Mouse (Mus musculus): ENCODE results near the gene Acat1. TPM values are rescaled to one million over a fixed set of nuclear protein-coding genes. Genes with fewer than 3 reads are reported as not detected.

Acat1 gene
- polyA plus RNA-seq, 1 experiment from 2014 or later: 104 TPM

DNA sequence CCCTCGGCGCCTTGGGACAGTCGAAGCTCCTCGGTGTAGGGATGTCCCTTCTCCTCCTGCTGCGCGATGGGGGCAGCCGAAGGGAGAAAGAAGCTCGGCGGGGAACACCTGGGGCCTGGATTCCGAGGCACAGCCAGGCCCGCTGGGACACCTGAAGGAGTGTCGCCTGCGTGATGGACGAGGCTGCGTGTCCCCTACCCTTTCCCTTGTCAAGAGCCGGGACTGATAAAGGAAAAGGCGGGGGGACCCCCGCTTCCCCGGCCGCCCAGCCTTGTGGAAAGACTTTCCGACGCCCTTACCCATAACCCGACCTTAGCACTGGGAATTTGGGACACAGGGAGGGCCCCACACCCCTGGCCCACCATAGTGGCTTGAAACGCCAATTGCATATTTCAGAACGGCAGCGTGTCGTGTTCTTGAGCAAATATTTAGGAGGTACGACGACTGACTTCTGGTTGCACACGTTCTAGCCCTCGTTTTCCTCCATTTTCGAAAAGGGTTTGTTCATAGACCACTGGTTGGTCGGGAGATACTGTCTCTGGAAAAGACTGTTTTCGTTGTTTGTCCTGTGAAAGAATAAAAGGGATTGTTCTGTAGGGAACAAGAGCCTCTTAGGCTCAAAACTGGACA is 72.7 kb downstream of the Acat1 start:
- ATAC-seq (ENCODE audit: low FRiP score, low TSS enrichment): no peak
- Histone ChIP-seq H3K27ac (ENCODE audit: low read depth, low read length) (peak overlapping the region; percentile 93), H3K9me3 (ENCODE audit: control insufficient read depth, low read length) (no peaks in the 10 kb centered on the region), H3K36me3 (ENCODE audit: control insufficient read depth, insufficient read depth, low read length) (no peaks in the 10 kb centered on the region; the same call in 1 of the 2 replicates), H3K27me3 (ENCODE audit: control insufficient read depth, insufficient read depth, low read length) (no peaks in the 10 kb centered on the region), H3K4me1 (ENCODE audit: control insufficient read depth, insufficient read depth, low read length) (peaks cover 5% of the 10 kb centered on the region), H3K4me3 (ENCODE audit: low read length) (peak overlapping the region; percentile 77), H3K4me2 (replicated peaks; ENCODE audit: low read depth, low read length) (peak overlapping the region; percentile 41), H3K9ac (ENCODE audit: low read depth, low read length) (peak overlapping the region; percentile 87)
- under 1% methylated on average over 32 of the region's 34 CpGs for WGBS

DNA sequence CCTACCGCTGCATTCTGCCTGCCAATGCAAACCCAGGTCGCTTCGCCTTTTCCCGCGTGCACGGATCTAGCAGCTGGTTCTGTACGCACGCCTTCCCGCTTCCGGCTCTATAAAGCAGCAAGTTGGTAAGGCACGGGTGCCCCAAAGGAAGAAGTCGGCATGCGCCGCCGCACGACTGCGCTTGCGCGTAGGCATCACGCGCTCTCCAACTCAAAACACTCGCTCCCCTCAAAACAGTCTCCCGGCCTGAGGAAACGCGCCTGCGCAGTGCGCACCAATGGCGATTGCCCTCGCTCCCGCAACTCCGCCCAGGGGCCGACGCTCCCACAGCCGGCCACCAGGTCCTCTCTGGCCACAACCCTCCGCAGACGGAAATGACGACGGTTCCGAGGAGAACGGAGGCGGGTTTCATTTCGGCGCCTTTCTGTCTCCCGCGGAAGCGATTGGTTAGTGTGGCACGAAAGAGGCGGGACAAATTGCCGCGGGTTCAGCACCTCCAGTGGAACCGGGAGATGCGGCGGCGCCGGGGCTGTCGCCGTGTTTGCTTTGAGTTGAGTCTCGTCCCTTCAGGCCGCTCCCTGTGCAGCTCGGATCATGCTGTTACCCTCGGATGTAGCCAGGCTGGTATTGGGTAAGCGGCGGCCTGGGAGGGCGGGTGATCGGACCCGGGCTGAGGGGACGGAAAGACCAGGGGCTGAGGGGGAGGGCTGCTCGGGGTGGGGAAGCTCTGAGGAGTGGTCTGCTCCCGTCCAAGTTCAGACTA is 73.4 kb downstream of the Acat1 start, which contains the start of the genes Atm and Npat:
TSS of gene Atm (minus strand) at position 183 of the 763 bp plus-strand sequence.
TSS of gene Npat (plus strand) at position 490 of the 763 bp plus-strand sequence.
- H3K4me2 ChIP-seq (replicated peaks; ENCODE audit: low read depth, low read length): peak within 1 kb of the TSS; percentile 80
- WGBS: 0% methylated on average over 69 of the region's 69 CpGs
- H3K9ac ChIP-seq (ENCODE audit: low read depth, low read length): peak within 1 kb of the TSS; percentile 87
- H3K4me3 ChIP-seq (ENCODE audit: low read length): peak within 1 kb of the TSS; percentile 77
- peak within 1 kb of the TSS; percentile 93 for H3K27ac ChIP-seq (ENCODE audit: low read depth, low read length)
- H3K9me3 ChIP-seq (ENCODE audit: control insufficient read depth, low read length): no peaks in the 10 kb centered on the region
- peaks cover 5% of the 10 kb centered on the region for H3K4me1 ChIP-seq (ENCODE audit: control insufficient read depth, insufficient read depth, low read length)
- ATAC-seq (ENCODE audit: low FRiP score, low TSS enrichment): peak; percentile 99
- H3K27me3 ChIP-seq (ENCODE audit: control insufficient read depth, insufficient read depth, low read length): no peaks in the 10 kb centered on the region
- H3K36me3 ChIP-seq (ENCODE audit: control insufficient read depth, insufficient read depth, low read length): peaks cover 3% of the 10 kb centered on the region; the same call in 1 of the 2 replicates

DNA sequence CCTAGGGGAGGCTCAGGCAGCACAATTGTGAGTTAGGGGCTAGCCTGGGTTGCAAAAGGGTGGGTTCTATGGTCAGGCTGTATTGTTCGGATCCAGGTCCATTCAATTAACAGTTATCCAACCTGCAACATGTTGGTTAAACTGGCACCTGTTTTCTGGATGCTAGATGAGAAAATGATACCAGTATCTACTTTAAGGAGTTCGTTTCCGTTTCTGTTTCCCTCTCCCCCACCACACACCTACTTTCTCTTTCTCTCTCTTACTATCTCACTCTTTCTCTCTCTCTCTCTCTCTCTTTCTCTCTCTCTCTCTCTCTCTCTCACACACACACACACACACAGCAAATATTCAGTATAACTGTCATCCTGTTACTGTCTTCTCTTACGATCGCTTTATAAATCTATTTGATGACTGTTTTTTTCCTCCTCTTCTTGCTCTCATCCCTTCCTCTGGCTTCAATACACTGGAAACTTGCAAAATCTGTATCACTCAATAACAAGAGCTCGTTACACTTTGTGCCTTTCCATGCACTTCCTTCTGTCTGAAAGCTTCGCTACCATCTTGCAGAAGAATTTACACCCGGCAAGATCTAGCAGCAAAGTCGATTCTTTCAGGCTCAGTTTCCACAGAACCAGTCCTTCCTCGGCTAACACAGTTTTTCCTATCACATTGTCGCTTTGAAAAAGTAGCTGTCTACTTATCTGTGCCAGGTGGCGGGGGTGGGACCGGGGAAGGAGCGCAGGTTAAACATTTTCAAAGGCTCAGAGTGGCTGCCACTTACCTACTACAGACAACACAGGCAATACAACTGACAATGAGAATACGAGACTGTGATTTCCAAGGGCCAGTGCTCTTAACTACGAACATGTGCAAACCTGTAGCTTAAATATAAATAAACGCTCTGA is 74.5 kb downstream of the Acat1 start:
- 11% methylated on average over 17 of the region's 17 CpGs for WGBS
- no peak for ATAC-seq (ENCODE audit: low FRiP score, low TSS enrichment)
- Histone ChIP-seq H3K4me2 (replicated peaks; ENCODE audit: low read depth, low read length) (peak overlapping the region; percentile 80), H3K4me1 (ENCODE audit: control insufficient read depth, insufficient read depth, low read length) (peaks cover 5% of the 10 kb centered on the region), H3K36me3 (ENCODE audit: control insufficient read depth, insufficient read depth, low read length) (peaks cover 9% of the 10 kb centered on the region), H3K27ac (ENCODE audit: low read depth, low read length) (peak overlapping the region; percentile 49), H3K4me3 (ENCODE audit: low read length) (peak overlapping the region; percentile 77), H3K9me3 (ENCODE audit: control insufficient read depth, low read length) (no peaks in the 10 kb centered on the region), H3K9ac (ENCODE audit: low read depth, low read length) (peak overlapping the region; percentile 87), H3K27me3 (ENCODE audit: control insufficient read depth, insufficient read depth, low read length) (no peaks in the 10 kb centered on the region)

Other genes with a start within 250 kb of the Acat1 start
- gene Kdelc2, start 226.4 kb downstream of the Acat1 start, polyA plus RNA-seq (2014; fragmentation: Nextera tagmentation; extraction: Ambion mirVana): 15.5 and 25.3 TPM in 2 replicates
- 1.5 and 2.7 TPM in 2 replicates for gene 4930550C14Rik, start 208.1 kb downstream of the Acat1 start, polyA plus RNA-seq (2014; fragmentation: Nextera tagmentation; extraction: Ambion mirVana)
- gene Atm, start 73.6 kb downstream of the Acat1 start, polyA plus RNA-seq (2014; fragmentation: Nextera tagmentation; extraction: Ambion mirVana): 24.9 and 26.1 TPM in 2 replicates
- 15.4 and 25.3 TPM in 2 replicates for gene Npat, start 73.3 kb downstream of the Acat1 start, polyA plus RNA-seq (2014; fragmentation: Nextera tagmentation; extraction: Ambion mirVana)
- 43.3 and 57.4 TPM in 2 replicates for gene Cul5, start 59.6 kb upstream of the Acat1 start, polyA plus RNA-seq (2014; fragmentation: Nextera tagmentation; extraction: Ambion mirVana)
- gene Rab39, start 95.8 kb upstream of the Acat1 start, polyA plus RNA-seq (2014; fragmentation: Nextera tagmentation; extraction: Ambion mirVana): 0.10 and 0.14 TPM in 2 replicates
- gene Slc35f2, start 161.2 kb upstream of the Acat1 start, polyA plus RNA-seq (2014; fragmentation: Nextera tagmentation; extraction: Ambion mirVana): 7.6 and 11.2 TPM in 2 replicates
- gene Sln, start 239.8 kb upstream of the Acat1 start, polyA plus RNA-seq (2014; fragmentation: Nextera tagmentation; extraction: Ambion mirVana): 0.39 and 0.49 TPM in 2 replicates

All from kidney, embryonic 14.5 days (tissue).